Mouse (Mus musculus) layer of hippocampus, postnatal 14 days (tissue): ENCODE measurements around the gene Elavl1. TPM values are rescaled to one million over a fixed set of nuclear protein-coding genes. Genes with fewer than 3 reads are reported as not detected.
A peak's percentile ranks its signal among the peaks of the same experiment; 100 is the strongest.

Experiments
- DNase-seq, 2 experiments: peaks; one replicate each; pipeline ENCODE4 v3.0.0; 2021 to 2022; ENCODE audit warnings: low spot score in 2 of 2, mixed read lengths in 1 of 2
- total RNA-seq, 2 experiments: library from RNA; stranded (reverse); gene quantifications; 2 replicates each; pipeline ENCODE4 v1.2.3; 2021

The Elavl1 gene
- total RNA-seq, 2 experiments from 2014 or later: 75.5 to 79.0 TPM

DNA sequence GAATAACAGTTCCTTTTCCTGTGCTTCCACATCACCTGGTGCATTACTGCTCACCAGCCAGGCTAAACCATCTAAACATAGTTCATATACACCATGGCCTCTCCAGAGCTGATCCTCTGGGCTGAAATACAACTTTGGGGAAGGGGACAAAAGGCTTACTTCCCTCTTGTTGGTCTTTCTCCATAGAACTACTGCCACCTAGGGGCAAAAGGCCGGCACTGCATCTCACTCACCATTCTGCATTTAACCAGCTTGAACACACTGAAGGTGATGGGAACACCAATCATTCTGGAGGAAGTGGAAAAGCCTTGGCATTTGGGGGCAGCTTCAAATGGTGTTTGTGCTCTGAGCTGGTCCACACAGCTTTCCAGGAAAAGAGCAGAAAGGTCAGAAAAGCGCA is 2.7 kb downstream of the Elavl1 start:
- peak; percentile 88 to 94 for DNase-seq

DNA sequence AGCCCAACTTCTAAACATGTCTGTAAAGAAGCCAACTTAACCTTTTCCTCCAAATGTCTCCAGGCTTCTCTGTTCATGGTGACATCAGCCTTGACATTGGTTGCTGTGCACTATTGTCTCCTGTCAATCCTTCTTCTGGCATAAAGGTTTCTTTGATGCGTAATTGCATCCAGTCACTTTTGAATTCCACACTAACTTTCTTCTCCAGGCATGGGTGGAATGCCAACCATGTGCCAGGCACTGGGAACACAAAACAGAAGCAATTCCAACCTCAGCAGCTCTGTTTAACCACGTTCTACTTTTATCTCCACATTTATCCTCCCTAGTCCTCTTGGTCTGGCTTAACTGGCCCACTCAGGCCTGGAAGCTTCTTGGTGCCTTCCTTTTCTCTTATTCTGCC is 4.2 kb downstream of the Elavl1 start:
- no peak for DNase-seq

DNA sequence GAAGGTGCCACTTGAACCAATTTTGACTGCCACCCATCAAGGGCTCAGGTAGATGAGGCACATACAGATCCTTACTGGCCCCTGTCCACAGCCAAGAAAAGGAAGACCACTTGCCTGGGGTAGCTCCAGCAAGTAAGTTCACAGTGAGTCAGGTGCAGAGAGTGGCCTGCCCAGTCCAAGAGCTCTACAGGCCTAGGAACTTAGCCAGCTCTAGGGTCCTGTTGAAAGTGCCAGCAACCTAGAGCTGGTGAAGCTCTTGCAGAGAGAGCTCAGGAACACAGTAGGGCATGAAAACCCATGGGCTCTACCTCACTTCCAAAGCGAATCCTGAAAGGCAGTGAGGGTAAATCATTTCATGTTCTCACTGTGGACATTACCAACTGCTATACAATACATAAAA is 4.8 kb downstream of the Elavl1 start:
- DNase-seq: no peak

DNA sequence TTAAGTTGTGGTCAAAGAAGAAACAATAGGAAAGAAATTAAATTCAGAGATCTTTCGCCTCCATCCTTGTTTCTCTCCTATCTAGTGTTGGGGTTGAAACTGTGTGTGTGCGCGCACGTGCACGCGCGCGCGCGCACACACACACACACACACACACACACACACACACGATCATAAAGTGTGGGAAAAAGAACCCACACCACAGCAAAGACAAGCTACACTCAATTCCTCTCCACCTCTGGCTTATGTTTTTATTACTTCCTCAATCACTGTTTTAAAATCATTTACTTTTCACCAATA is 5.7 kb downstream of the Elavl1 start:
- DNase-seq: no peak

DNA sequence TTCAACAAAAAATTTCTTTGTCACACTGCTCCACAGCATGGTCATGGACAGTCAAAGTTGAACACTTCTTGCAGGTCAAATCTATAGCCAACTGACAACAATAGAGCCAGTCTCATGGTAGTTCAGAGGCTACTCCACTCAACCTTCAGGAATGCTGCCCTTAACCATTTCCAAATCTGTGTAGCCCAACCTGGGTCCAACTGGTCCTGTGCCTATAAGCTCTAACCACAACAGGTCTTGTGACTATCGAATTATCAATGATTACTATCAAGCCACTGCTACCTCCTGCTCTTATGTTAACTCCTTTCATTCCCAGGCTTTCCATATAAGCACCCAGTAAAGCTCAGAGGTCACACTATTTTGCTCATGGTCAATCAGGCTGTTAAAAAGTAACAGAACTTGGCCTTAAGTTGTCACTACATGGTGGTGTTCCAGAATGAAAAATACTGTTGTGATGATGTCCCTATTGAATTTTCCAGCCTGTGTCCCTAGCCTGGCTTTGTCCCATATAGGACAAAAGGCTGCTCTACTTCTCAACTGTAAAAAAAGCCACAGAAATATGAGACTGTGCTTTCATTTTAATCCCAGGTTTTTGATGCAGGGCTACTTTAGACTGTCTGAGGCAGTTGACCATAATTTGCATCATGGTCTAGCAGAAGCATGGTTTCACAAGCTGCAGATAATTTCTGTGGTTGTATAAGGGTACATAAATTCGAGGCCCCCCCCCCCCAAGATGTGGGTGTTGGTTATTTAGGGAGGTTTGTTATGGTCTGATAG is 6.2 kb downstream of the Elavl1 start:
- DNase-seq: no peak

DNA sequence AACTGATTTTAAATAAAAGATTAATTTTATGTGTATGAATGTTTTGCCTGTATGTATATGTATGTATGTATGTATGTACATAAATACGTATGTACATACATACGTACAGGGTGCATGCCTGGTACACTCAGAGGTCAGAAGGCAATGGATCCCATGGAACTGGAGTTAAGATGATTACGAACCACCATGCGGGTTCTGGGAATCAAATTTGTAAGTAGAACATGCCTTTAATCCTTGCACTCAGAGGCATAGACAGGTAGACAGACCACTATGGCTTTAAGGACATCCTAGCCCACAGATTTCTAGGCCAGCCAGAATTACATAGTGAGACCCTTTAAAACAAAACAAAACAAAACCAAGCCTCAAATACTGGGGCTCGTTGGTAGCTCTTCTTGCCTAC is 7.1 kb downstream of the Elavl1 start:
- DNase-seq: no peak

DNA sequence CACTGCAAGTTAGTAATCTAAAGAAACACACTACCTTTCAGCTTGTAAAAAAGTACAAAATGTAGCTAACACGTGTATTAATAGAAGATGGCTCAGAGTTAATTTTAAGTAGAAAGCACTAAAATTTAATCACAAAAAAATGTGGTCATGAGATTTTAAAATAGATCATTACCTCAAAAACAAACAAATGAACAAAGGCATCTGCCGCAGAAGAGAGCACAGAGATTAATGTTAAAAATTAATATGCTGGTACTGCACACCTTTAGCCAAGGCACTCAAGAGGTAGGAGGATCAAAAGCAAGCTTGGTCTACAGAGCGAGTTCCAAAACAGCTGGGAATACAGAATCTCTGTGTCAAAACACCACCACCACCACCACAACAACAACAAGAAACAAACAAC is 10.4 kb downstream of the Elavl1 start:
- DNase-seq: no peak

DNA sequence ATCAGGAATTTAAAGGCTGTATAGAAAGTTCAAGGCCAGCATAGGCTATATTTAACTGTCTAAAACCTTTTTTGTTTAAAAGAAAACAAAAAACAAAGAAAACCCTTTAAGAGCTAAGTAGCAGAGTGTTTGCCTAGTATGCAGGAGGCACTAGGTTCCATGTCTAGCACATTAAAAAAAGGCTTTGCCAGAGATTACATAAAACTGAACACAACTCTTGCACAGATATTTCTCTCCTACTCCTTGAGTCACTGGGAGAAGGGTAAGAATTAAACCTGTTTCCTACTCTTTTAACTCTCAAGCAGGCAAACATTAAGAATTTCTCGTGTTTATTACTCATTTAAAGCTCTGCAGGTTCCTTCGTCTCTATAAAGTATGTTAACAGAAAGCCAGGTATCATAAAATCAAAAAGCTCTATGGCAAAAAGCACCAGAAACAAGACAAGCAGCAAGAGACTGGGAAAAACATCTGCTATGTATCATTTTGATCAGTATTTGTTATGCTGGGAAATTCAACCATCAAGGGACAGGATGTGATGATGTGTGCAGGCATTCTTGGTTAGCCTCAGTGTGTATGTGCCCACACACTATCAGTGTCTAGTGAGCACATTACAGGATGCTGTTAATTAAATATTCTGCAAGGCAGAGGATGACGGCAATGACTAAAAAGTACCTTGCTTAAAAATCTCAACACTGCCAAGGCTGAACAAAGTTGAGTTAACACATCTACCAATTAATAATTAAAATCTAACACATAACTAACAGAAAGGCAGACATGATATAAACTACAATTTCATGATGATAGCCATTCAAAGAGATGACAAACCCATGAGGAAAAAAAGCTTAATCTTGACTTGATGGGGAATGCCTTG is 11.7 kb downstream of the Elavl1 start:
- DNase-seq: no peak

DNA sequence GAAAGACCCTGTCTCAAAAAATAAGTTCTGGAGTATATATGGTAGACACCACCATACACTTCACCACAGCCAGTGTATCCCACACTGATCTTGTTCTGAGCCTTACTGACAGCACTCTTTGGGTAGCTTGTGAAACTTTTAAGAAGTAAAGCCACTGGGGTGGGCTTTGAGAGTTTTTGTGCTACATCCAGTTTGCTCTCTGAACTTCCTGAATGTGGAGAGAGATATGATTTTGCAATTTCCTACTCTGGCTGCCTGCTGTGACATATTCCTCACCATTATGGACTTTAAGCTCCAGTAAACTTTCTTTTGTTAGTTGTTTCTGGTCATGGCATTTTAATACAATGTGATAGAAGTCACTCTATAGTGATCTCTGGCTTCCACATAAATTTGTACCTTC is 13.1 kb downstream of the Elavl1 start:
- no peak for DNase-seq

DNA sequence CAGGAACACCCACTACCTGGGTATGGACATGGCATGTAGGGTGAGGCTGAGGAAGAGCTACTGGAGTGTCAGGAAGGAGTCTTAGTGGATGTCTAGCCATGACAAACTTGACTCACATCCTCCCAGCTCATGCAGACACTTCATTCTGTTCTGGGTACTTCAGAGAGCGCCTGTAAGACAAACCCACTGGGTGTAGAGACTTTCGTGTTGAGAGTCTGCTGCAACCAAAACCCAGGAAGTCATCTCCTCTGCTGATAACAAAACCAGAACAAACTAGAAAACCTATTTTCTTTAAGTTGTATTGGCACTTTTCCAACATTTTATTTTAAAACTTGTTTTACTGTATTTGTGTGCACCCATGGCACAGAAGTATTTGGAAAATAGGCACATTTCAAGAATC is 19.4 kb downstream of the Elavl1 start:
- DNase-seq: no peak

DNA sequence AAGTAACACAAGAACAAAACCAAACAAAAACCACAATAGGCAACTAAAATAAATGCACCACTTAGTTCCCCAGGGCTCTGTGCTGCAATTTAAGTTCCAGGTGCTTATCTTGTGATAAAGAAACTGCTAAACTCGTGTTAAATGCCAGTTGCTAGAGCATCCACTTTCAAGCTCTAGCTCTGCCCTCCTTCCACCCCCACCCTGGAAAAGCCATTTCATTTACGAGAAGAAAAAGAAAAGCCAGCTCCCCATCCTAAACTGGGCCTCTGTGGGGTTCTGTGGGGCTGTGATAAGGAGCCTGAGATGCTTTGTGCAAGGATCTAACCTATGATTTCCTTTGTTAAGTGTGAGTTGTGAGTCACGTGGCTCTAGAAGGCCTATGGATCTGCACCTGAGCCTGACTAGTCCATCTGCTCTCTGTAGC is 21.1 kb downstream of the Elavl1 start:
- DNase-seq: no peak

DNA sequence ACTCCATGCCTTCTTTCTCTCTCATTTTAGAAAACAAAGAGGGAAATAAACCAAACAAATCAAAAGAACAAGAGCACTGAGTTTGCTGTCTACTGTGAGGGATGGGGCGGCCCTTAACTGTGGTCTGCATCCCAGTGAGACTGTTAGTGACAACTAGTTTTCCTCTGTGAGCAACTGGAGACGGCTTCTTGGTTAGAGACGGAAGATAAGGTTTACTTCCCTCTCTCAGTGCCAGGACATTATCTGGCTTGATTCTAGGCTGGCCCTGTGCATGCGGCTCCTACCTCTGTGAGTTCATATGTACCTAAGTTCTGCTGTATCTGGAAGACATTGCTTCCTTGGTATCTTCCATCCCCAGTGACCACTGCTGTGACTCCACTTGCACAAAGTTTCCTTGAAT is 27.4 kb downstream of the Elavl1 start:
- no peak for DNase-seq

DNA sequence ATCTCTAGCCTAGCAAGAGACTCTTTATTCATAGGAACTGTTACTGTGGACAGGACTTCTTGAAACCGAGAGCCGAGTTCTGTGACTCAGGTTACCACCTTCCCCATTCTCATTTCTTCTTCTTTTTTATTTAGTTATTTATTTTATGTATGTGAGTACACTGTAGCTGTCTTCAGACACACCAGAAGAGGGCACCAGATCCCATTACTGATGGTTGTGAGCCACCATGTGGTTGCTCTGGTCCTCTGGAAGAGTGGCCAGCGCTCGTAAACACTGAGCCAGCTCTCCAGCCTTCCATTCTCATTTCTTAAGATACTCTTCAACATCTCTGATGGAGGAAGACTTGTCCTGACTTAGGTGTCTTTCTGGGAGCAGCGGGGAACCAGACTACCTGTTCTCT is 32.5 kb downstream of the Elavl1 start:
- no peak for DNase-seq

DNA sequence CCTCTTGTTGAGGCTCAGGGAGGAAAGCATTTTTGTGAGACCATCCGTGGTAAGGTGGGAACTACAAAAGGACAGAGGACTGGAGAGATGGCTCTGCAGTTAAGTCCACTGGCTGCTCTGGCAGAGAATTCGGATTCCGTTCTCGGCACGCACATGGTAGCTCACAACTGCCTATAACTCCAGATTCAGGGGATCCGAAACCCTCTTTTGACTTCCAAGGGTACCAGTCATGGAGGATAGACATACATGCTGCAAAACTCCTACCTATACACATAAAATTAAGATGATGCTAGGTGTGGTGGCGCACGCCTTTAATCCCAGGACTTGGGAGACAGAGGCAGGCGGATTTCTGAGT is 49.1 kb downstream of the Elavl1 start:
- DNase-seq: no peak

DNA sequence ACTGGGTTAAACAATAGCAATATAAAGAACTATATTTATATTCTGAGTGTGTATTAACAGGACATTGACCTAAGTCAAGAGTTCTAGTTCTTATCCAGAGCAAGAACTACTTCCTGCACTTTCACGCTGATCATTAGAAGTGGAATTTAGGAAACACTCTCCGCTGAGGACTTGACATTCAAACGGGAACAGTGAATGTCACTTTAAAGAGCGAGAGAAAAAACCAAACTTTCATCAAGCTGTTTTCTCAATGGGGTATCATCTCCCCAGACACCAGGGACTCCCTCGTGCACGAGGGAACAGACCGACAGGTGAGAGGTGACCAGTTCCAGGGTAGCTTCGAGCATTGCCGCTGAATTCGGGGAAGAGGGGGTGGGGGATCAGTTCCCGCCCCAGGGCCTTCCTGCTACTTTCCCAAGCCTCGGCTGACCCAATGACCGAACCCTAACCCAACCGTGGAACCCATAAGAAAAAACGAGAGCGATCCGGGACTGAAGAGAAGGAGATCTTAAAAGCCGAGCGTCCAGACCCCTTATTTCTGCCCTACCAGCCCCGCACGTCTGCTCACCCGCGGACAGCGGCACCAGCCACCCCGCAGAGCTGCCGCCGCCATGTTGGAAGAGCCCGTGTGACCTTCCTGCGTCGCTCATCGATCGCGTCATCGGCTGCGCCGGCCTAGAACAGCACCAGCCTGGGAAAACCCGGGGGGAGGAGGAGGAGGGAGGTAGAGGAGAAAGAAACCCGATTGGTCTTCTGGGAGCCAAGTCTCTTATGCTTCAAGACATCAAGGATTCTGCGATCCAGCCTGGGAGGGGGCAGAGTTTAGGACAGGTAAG is 49.7 kb downstream of the Elavl1 start, which contains the start of gene Timm44:
Gene Timm44, minus strand, starts transcription at position 639 of the 836 bp plus-strand sequence.
- peak; percentile 89 to 98 for DNase-seq

DNA sequence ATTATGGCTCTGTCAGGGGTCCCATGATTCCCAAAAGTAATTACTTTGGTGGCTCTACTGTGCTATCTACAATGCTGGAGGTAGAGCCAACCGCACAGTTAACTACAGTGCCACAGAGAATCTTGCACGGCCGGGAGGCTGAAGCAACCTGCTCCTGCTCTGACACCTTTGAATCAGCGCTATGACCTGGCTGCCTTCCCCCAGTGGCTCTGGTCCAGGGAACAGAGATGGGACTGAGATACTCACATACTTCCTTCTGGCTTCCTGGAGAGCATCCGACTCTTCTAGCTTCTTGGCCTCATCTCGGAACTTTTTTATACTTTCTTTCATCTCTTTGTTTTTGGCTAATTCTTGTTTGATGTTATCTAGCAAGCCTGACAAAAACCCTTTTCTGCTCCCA is 55.6 kb downstream of the Elavl1 start:
- no peak for DNase-seq

DNA sequence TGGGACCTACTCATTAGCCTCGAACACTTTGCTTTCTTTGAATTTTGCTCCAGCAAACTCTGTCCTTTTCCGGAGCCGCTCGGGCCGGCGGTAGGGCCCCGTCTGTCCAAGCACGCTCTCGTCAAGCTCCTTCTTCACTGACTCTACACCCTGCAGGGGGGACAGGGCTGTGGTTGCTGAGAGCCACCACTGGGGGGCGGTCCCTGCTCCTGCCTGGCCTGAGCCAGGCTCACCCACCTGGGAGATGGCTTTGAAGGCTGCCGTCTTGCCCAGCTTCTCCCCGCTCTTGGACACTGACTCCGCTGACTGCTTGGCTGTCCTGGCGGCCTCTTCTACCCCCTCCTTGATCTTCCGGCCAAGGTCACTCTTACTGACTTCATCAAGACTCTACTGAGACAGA is 57.6 kb downstream of the Elavl1 start:
- DNase-seq: no peak

DNA sequence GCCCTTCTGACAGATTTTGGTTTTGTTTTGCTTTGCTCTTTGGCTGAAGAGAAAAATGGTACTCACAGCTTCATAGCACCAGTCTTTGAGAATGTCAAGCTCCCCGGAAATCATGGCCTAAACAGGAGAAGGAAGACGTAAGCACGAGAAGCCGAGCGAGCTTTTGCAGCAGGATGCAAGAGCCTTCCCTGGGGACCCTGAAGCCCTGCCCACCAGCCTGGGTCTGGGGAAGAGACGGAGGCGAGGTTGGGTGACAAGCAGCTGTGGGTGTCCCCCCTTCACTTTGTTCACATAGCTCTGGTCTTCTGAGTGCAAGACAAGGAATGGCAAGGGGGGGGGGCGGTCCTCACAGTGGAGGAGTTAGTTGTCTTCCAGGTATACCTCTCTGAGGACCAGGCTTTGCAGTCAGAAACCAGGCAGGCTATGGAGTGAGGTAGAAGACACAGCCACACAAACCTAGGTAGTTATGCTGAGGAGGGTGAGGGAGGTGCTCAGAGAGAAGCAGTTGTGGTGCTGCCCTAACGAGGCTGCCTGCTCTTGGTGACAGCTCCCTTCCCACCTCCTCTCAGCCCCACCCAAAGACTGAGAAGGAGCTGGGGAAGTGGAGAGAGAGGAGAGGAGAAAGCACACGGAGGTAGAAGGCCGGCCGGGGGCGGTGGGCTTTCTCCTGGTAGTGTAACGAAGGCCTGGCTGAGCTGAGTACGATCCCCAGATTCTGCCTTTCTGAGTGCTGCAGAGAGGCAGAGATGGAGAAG is 59.9 kb downstream of the Elavl1 start:
- no peak for DNase-seq

DNA sequence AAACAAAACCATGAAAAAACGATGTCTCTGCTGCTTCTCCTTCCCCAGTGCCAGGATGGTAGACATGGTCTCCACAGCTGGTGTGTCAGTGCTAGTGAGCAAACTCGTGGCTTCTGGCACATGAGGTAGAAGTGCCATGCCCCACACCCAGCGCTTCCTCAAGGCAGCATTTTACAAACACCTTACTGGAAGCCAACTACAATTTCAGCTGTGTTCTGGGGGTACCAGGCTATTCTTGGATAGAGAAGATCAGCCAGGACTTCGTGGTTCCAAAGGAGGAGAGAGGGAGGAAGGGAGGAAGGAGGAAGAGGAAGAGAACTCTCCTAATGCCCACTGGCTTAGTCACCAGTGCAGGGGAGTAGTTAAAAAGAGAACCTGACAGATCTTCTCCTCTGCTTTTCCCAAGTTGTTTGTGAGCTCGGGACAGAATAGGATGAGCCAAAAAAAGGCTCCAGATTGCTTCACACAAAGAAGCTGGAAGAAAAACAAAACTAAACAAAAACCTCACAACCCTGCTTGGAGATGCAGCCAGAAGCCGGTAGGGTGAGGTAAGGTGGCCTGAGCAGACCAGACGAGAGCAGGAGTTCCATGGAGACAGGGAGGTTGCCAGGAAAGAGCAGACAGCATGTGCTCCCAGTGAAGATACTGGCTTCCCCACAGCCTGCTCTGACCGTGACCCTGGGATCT is 62.0 kb downstream of the Elavl1 start:
- DNase-seq: no peak

DNA sequence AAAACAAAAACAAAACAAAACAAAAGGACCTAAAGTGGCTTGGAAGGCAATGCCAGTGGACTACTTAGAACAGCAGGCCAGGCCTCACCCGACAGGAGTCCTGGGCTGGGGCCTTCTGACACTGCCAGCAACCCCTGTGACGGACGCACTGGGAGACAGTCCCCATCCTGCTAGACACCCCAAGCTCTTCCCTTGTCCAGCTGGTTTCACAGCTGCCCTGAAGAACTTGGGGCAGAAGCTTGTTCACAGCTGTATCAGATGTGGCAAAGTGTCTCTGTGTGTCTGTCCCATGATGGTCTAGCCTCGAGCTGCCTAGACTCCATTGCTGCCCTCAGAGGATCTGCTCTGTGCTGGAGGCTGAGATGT is 65.4 kb downstream of the Elavl1 start:
- DNase-seq: no peak
